Mouse (Mus musculus) heart, embryonic 16.5 days (tissue): ENCODE measurements around the gene Rps27l. TPM values are rescaled to one million over a fixed set of nuclear protein-coding genes. Genes with fewer than 3 reads are reported as not detected.

Experiments used
- ATAC-seq: fragments of 200-750 bp; cut with Nextera tagmentation; replicated peaks from 2 replicates; pipeline ENCODE4 v1.8.0; 2017; ENCODE audit warnings: moderate number of reproducible peaks; ENCODE audit not compliant: insufficient read depth, low FRiP score; ENCODE audit errors: extremely low read depth
- H3K27ac ChIP-seq: fragments of 300-500 bp; sonication (generic); 2 replicates; pipeline ENCODE4 v1.5.1; 2014; ENCODE audit warnings: mild to moderate bottlenecking, low read length, control low read depth, moderate library complexity
- H3K27me3 ChIP-seq: fragments of 300-500 bp; sonication (generic); 2 replicates; pipeline ENCODE4 v1.6.1; 2014; ENCODE audit warnings: low read length, mixed read lengths; ENCODE audit not compliant: control insufficient read depth, insufficient read depth
- H3K36me3 ChIP-seq: fragments of 300-500 bp; sonication (generic); 2 replicates; pipeline ENCODE4 v1.6.1; 2014; ENCODE audit not compliant: control insufficient read depth, insufficient read depth
- H3K4me1 ChIP-seq: fragments of 300-500 bp; sonication (generic); 2 replicates; pipeline ENCODE4 v1.6.1; 2014; ENCODE audit warnings: low read length, mixed read lengths; ENCODE audit not compliant: control insufficient read depth, insufficient read depth
- H3K4me2 ChIP-seq: fragments of 300-500 bp; sonication (generic); 2 replicates; pipeline ENCODE4 v1.6.1; 2014; ENCODE audit warnings: low read depth, mild to moderate bottlenecking, control low read depth, low read length
- H3K4me3 ChIP-seq: fragments of 300-500 bp; sonication (generic); 2 replicates; pipeline ENCODE4 v1.5.1; 2014; ENCODE audit warnings: mild to moderate bottlenecking, control low read depth, low read length
- H3K9ac ChIP-seq: fragments of 300-500 bp; sonication (generic); 2 replicates; pipeline ENCODE4 v1.6.1; 2014; ENCODE audit warnings: low read length, control low read depth
- H3K9me3 ChIP-seq: fragments of 300-500 bp; sonication (generic); replicated peaks from 2 replicates; pipeline ENCODE4 v1.6.1; 2016; ENCODE audit warnings: low read length; ENCODE audit not compliant: control insufficient read depth
- WGBS: fragments of 180-500 bp; shearing (Covaris S2); extraction: QIAGEN DNeasy Blood & Tissue Kit; methylation state at CpG from one replicate; pipeline ENCODE4 v1.1.7; 2014; 5-methylcytosine and 5-hydroxymethylcytosine counted together
- polyA plus RNA-seq: library from polyadenylated mRNA; unstranded; fragments of >200 nt; fragmentation: Nextera tagmentation; extraction: Ambion mirVana; gene quantifications from 2 replicates; pipeline ENCODE4 v1.2.1, GENCODE M21; 2015

The Rps27l gene
- polyA plus RNA-seq, 1 experiment from 2014 or later: 444 TPM

GRCm38 (mm10) chr9:66985377-66985776 lies 39.5 kb downstream of the Rps27l start:
- H3K4me2 ChIP-seq: no peak overlapping the region
- no peaks in the 10 kb centered on the region for H3K27me3 ChIP-seq
- H3K27ac ChIP-seq: no peak overlapping the region
- H3K4me3 ChIP-seq: no peak overlapping the region
- H3K9ac ChIP-seq: no peak overlapping the region
- H3K9me3 ChIP-seq: no peaks in the 10 kb centered on the region
- WGBS: 63% methylated on average over 7 of the region's 7 CpGs
- no peaks in the 10 kb centered on the region for H3K36me3 ChIP-seq
- ATAC-seq: no peak
- peaks cover 17% of the 10 kb centered on the region for H3K4me1 ChIP-seq

- Histone ChIP-seq H3K36me3 (no peaks in the 10 kb centered on the region), H3K9me3 (0 out of 2 replicates have a peak, but pooled peaks cover 3% of the 10 kb centered on the region), H3K27ac (peak overlapping the region; percentile 53), H3K27me3 (no peaks in the 10 kb centered on the region), H3K4me3 (no peak overlapping the region), H3K4me1 (peaks cover 24% of the 10 kb centered on the region), H3K4me2 (no peak overlapping the region), H3K9ac (no peak overlapping the region)
- 0 out of 2 replicates have a peak, but pooled peaks have one; percentile 35 for ATAC-seq
- WGBS: 53% methylated on average over 11 of the region's 11 CpGs
These were observed 42.5 kb downstream of the Rps27l start for GRCm38 (mm10) chr9:66988198-66988887.

GRCm38 (mm10) chr9:66988888-66989414 lies 43.1 kb downstream of the Rps27l start:
- peak overlapping the region; percentile 53 for H3K27ac ChIP-seq
- H3K9me3 ChIP-seq: 0 out of 2 replicates have a peak, but pooled peaks cover 3% of the 10 kb centered on the region
- no peaks in the 10 kb centered on the region for H3K27me3 ChIP-seq
- peaks cover 24% of the 10 kb centered on the region for H3K4me1 ChIP-seq
- H3K36me3 ChIP-seq: no peaks in the 10 kb centered on the region
- WGBS: 10% methylated on average over 6 of the region's 6 CpGs
- no peak overlapping the region for H3K4me3 ChIP-seq
- ATAC-seq: peak; percentile 25
- H3K9ac ChIP-seq: no peak overlapping the region
- no peak overlapping the region for H3K4me2 ChIP-seq

- Histone ChIP-seq H3K4me1 (peaks cover 24% of the 10 kb centered on the region), H3K27ac (peak overlapping the region; percentile 8; the same call in 1 of the 2 replicates), H3K36me3 (no peaks in the 10 kb centered on the region), H3K4me3 (no peak overlapping the region), H3K4me2 (no peak overlapping the region), H3K9ac (no peak overlapping the region), H3K27me3 (no peaks in the 10 kb centered on the region), H3K9me3 (0 out of 2 replicates have a peak, but pooled peaks cover 3% of the 10 kb centered on the region)
- 59% methylated on average over 6 of the region's 6 CpGs for WGBS
- no peak for ATAC-seq
These were observed 43.7 kb downstream of the Rps27l start for GRCm38 (mm10) chr9:66989581-66989980.

- Histone ChIP-seq H3K36me3 (no peaks in the 10 kb centered on the region), H3K4me2 (no peak overlapping the region), H3K9ac (no peak overlapping the region), H3K9me3 (0 out of 2 replicates have a peak, but pooled peaks cover 3% of the 10 kb centered on the region), H3K4me1 (peaks cover 24% of the 10 kb centered on the region), H3K27ac (no peak overlapping the region), H3K27me3 (no peaks in the 10 kb centered on the region), H3K4me3 (no peak overlapping the region)
- whole genome bisulfite sequencing: 87% methylated on average over 5 of the region's 5 CpGs
- no peak for ATAC-seq
These were observed 44.2 kb downstream of the Rps27l start for GRCm38 (mm10) chr9:66990046-66990445.

- Histone ChIP-seq H3K27me3 (no peaks in the 10 kb centered on the region), H3K4me1 (peaks cover 24% of the 10 kb centered on the region), H3K9me3 (0 out of 2 replicates have a peak, but pooled peaks cover 3% of the 10 kb centered on the region), H3K9ac (no peak overlapping the region), H3K4me2 (no peak overlapping the region), H3K4me3 (no peak overlapping the region), H3K27ac (no peak overlapping the region), H3K36me3 (no peaks in the 10 kb centered on the region)
- WGBS: 50% methylated on average over 9 of the region's 9 CpGs
- ATAC-seq: no peak
These were observed 45.3 kb downstream of the Rps27l start for GRCm38 (mm10) chr9:66991021-66991749.

- no peaks in the 10 kb centered on the region for H3K27me3 ChIP-seq
- H3K36me3 ChIP-seq: no peaks in the 10 kb centered on the region
- H3K4me1 ChIP-seq: peaks cover 24% of the 10 kb centered on the region
- H3K9ac ChIP-seq: no peak overlapping the region
- ATAC-seq: no peak
- 24% methylated on average over 8 of the region's 8 CpGs for WGBS
- H3K27ac ChIP-seq: no peak overlapping the region
- H3K4me3 ChIP-seq: no peak overlapping the region
- peak overlapping the region; percentile 14; the same call in 1 of the 2 replicates for H3K4me2 ChIP-seq
- H3K9me3 ChIP-seq: 0 out of 2 replicates have a peak, but pooled peaks cover 3% of the 10 kb centered on the region
These were observed 46.0 kb downstream of the Rps27l start for GRCm38 (mm10) chr9:66991750-66992410.
